ENCODE assay signal across 8 mouse cellular contexts in the genomic region with DNA sequence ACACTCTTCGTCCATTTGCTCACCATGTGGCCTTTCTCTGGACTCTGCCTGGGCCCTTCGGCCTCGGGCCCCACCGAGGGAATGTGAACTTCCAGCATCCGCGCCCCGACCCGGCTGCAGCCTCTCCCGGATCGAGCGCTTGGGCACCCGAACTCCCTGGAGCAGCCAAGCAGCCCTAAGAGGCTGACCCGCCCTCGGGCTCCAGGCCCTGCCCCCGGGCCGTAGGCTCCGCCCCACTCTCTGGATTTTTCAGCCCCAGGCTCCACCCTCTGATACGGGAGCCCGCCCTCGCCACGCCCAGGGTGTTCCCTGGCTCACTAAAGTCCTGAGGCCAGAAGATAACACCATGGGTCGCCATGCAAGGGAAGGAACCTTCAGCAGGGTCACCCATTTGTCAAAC. TPM values are rescaled to one million over a fixed set of nuclear protein-coding genes. Genes with fewer than 3 reads are reported as not detected.
A peak's percentile ranks its signal among the peaks of the same experiment; 100 is the strongest.
DNase-seq lines count a peak whose midpoint lies in the region; ATAC-seq and TF ChIP-seq lines count a peak whose summit lies in the region.

A gene (minus strand): TSS at position 137 of the 400 bp plus-strand sequence.

- TF ChIP-seq EP300 in heart, adult 2 months (IDR thresholded peaks at IDR 0.05; ENCODE audit: insufficient read depth, low read depth, low read length): no peak

- peaks cover 14% of the 10 kb centered on the region for H3K4me1 ChIP-seq in embryonic facial prominence, embryonic 13.5 days
- peaks cover 6% of the 10 kb centered on the region for H3K4me1 ChIP-seq in heart, adult 2 months (ENCODE audit: control insufficient read depth, insufficient read depth, low read length)
- H3K4me1 ChIP-seq in kidney, adult 2 months (ENCODE audit: control insufficient read depth, insufficient read depth, low read length): no peaks in the 10 kb centered on the region
- H3K4me1 ChIP-seq in midbrain, postnatal 0 days (ENCODE audit: insufficient read depth, low read length): peaks cover 3% of the 10 kb centered on the region; the same call in 1 of the 2 replicates
- H3K4me1 ChIP-seq in spleen, adult 2 months (ENCODE audit: control insufficient read depth, insufficient read depth, insufficient read length): peaks cover 12% of the 10 kb centered on the region; the same call in 1 of the 2 replicates

- peak within 1 kb of the TSS; percentile 52 for H3K4me3 ChIP-seq in embryonic facial prominence, embryonic 13.5 days
- peak within 1 kb of the TSS; percentile 52 for H3K4me3 ChIP-seq in heart, adult 2 months
- H3K4me3 ChIP-seq in kidney, adult 2 months (ENCODE audit: insufficient read depth, low read depth, low read length): peak within 1 kb of the TSS; percentile 52
- H3K4me3 ChIP-seq in midbrain, postnatal 0 days (ENCODE audit: low read depth, low read length): peak within 1 kb of the TSS; percentile 56
- H3K4me3 ChIP-seq in spleen, adult 2 months (ENCODE audit: extremely low read depth, insufficient read depth, insufficient read length): peak within 1 kb of the TSS; percentile 55

- peaks cover 39% of the 10 kb centered on the region for H3K27me3 ChIP-seq in embryonic facial prominence, embryonic 13.5 days
- H3K27me3 ChIP-seq in heart, adult 2 months (ENCODE audit: control insufficient read depth, insufficient read depth, low read length): peaks cover 2% of the 10 kb centered on the region; the same call in 1 of the 2 replicates
- no peaks in the 10 kb centered on the region for H3K27me3 ChIP-seq in kidney, adult 2 months (replicated peaks; ENCODE audit: control insufficient read depth, insufficient read depth, low read length)
- H3K27me3 ChIP-seq in midbrain, postnatal 0 days (ENCODE audit: insufficient read depth, low read length): no peaks in the 10 kb centered on the region
- H3K27me3 ChIP-seq in spleen, adult 2 months (ENCODE audit: control insufficient read depth, insufficient read depth, low read length): peaks cover 11% of the 10 kb centered on the region

- no peak within 1 kb of the TSS for H3K27ac ChIP-seq in embryonic facial prominence, embryonic 13.5 days
- no peak within 1 kb of the TSS for H3K27ac ChIP-seq in heart, adult 2 months
- H3K27ac ChIP-seq in kidney, adult 2 months (ENCODE audit: insufficient read depth, low read depth, low read length): no peak within 1 kb of the TSS
- H3K27ac ChIP-seq in midbrain, postnatal 0 days (ENCODE audit: low read depth, low read length): no peak within 1 kb of the TSS
- H3K27ac ChIP-seq in spleen, adult 2 months (ENCODE audit: insufficient read depth, low read length): no peak within 1 kb of the TSS

- WGBS in embryonic facial prominence, embryonic 13.5 days: under 1% methylated on average over 22 of the region's 22 CpGs
- 1% methylated on average over 22 of the region's 22 CpGs for WGBS in heart, adult 2 months
- WGBS in kidney, adult 2 months: 2% methylated on average over 22 of the region's 22 CpGs
- WGBS in midbrain, postnatal 0 days: 1% methylated on average over 22 of the region's 22 CpGs
- under 1% methylated on average over 22 of the region's 22 CpGs for WGBS in spleen, adult 2 months

- TF ChIP-seq CTCF in heart, adult 2 months (IDR thresholded peaks at IDR 0.05): no peak
- TF ChIP-seq CTCF in kidney, adult 2 months (conservative IDR thresholded peaks at IDR 0.05; ENCODE audit: insufficient read depth, insufficient read length, low read depth, low read length): no peak
- no peak for TF ChIP-seq CTCF in midbrain, postnatal 0 days (IDR thresholded peaks at IDR 0.05)
- no peak for TF ChIP-seq CTCF in spleen, adult 2 months (IDR thresholded peaks at IDR 0.05; ENCODE audit: extremely low read depth, insufficient read depth, insufficient read length, insufficient replicate concordance)

- peak within 1 kb of the TSS; percentile 93 for H3K4me2 ChIP-seq in embryonic facial prominence, embryonic 13.5 days
- H3K4me2 ChIP-seq in midbrain, postnatal 0 days (ENCODE audit: low read depth, low read length, poor library complexity, severe bottlenecking): peak within 1 kb of the TSS; percentile 86

- peak; percentile 35; the same call in 1 of the 2 replicates for ATAC-seq in embryonic facial prominence, embryonic 13.5 days (ENCODE audit: insufficient number of reproducible peaks, insufficient read depth, low FRiP score, low TSS enrichment, low read depth)
- peak; percentile 70 for ATAC-seq in midbrain, postnatal 0 days (ENCODE audit: low FRiP score)

- peak within 1 kb of the TSS; percentile 72 for H3K9ac ChIP-seq in embryonic facial prominence, embryonic 13.5 days
- H3K9ac ChIP-seq in heart, adult 2 months (ENCODE audit: low read depth, low read length): peak within 1 kb of the TSS; percentile 36; the same call in 1 of the 2 replicates
- H3K9ac ChIP-seq in midbrain, postnatal 0 days (replicated peaks; ENCODE audit: low read length, poor library complexity, severe bottlenecking): peak within 1 kb of the TSS; percentile 74

- H3K79me2 ChIP-seq in heart, adult 2 months (replicated peaks; ENCODE audit: control insufficient read depth, insufficient read depth, low read length): no peaks in the 10 kb centered on the region

- DNase-seq in 3T3-L1 (ENCODE audit: low read depth, low spot score): peak; percentile 36
- DNase-seq in adrenal gland, postnatal 4 days (ENCODE audit: low spot score in 2 of 2): peak; percentile 60 to 72
- peak; percentile 84 for DNase-seq in heart, adult 2 months
- DNase-seq in kidney, adult 2 months: peak; percentile 91
- DNase-seq in liver: peak; percentile 99
- DNase-seq in midbrain, postnatal 0 days (ENCODE audit: low spot score): peak; percentile 76
- peak; percentile 26 to 72 for DNase-seq in spleen, adult 2 months (ENCODE audit: low read depth in 1 of 2, low spot score in 2 of 2)

- no peaks in the 10 kb centered on the region for H3K9me3 ChIP-seq in embryonic facial prominence, embryonic 13.5 days
- no peaks in the 10 kb centered on the region for H3K9me3 ChIP-seq in midbrain, postnatal 0 days (ENCODE audit: low read length)

- TF ChIP-seq POLR2A in heart, adult 2 months (IDR thresholded peaks at IDR 0.05; ENCODE audit: insufficient read depth, low read depth, low read length): no peak
- TF ChIP-seq POLR2A in kidney, adult 2 months (IDR thresholded peaks at IDR 0.05; ENCODE audit: low read depth, low read length): no peak
- no peak for TF ChIP-seq POLR2A in spleen, adult 2 months (IDR thresholded peaks at IDR 0.05; ENCODE audit: low read depth, low read length)

- intact Hi-C loops in heart, adult 2 months (cut with DNase I): no loop called here

- H3K36me3 ChIP-seq in embryonic facial prominence, embryonic 13.5 days: peaks cover 27% of the 10 kb centered on the region
- no peaks in the 10 kb centered on the region for H3K36me3 ChIP-seq in heart, adult 2 months (ENCODE audit: control insufficient read depth, insufficient read depth, low read length)
- no peaks in the 10 kb centered on the region; the same call in 1 of the 2 replicates for H3K36me3 ChIP-seq in kidney, adult 2 months (ENCODE audit: control insufficient read depth, insufficient read depth, low read length)
- H3K36me3 ChIP-seq in midbrain, postnatal 0 days (ENCODE audit: insufficient read depth, low read length): peaks cover 19% of the 10 kb centered on the region
- H3K36me3 ChIP-seq in spleen, adult 2 months (ENCODE audit: control insufficient read depth, insufficient read depth, low read length): peaks cover 25% of the 10 kb centered on the region

RNA-seq across cellular contexts. Expression of the gene that starts here (rescaled TPM):
- total RNA-seq in adrenal gland, postnatal 4 days (2021): 1 to 10 TPM; 1.3 to 2.9 TPM
- 5.3 and 5.6 TPM in 2 replicates for polyA plus RNA-seq in embryonic facial prominence, embryonic 13.5 days (2015; fragmentation: Nextera tagmentation; extraction: Ambion mirVana)
- under 1 TPM; 0.70 to 0.86 TPM for total RNA-seq in heart, adult 2 months (2021)
- polyA plus RNA-seq in heart, adult 2 months (2012; rRNA removed): 0.70 and 0.73 TPM in 2 replicates
- 1.1 and 1.6 TPM in 2 replicates for polyA plus RNA-seq in kidney, adult 2 months (2012; rRNA removed)
- total RNA-seq in midbrain, postnatal 0 days (2014; rRNA removed): 6.7 and 7.4 TPM in 2 replicates
- 9.6 and 11.1 TPM in 2 replicates for polyA plus RNA-seq in midbrain, postnatal 0 days (2015; fragmentation: Nextera tagmentation; extraction: Ambion mirVana)
- 14.3 and 18.7 TPM in 2 replicates for polyA plus RNA-seq in spleen, adult 2 months (2012; rRNA removed)

Comparison
In these comparisons a context has a peak if more than half of its experiments do, and no peak if none do; other contexts are left out.
1. Peak in DNase-seq, H3K4me3 ChIP-seq and H3K9ac ChIP-seq in heart, adult 2 months; RNA of the gene not detected or under 1 TPM.
2. DNase-seq: peak in every context shown above with its lines; median percentile 99 in liver; 91 in kidney, adult 2 months; 84 in heart, adult 2 months; 76 in midbrain, postnatal 0 days; 66 in adrenal gland, postnatal 4 days; 49 in spleen, adult 2 months; 36 in 3T3-L1.